Mouse (Mus musculus): Measurements from ENCODE around the gene Bid.
"Not testable (repeated sequence)": the region's sequence is repeated elsewhere in the genome, so short reads cannot be mapped to it uniquely, and the experiment has no call there.

The Bid gene

DNA sequence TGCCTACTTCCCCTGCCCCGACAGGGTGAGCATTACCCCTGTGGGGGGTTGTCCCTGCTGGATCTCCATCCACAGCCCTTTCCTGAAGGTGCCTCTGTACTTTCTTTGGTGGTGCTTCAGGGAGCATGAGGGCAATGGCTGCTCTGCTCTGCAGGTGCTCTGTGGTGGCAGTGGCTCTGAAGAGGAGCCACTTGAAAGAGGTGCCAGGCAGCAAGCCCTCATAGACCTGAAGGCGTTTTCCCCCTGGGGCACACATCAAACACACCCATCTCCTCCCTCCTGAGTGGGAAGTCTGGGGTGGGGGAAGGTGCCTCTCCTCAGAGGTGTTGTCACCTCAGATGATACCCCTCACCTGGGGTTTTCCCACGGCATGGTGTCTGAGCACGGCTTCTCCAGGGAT is 17.5 kb upstream of the Bid start:
- no peak for DNase-seq

DNA sequence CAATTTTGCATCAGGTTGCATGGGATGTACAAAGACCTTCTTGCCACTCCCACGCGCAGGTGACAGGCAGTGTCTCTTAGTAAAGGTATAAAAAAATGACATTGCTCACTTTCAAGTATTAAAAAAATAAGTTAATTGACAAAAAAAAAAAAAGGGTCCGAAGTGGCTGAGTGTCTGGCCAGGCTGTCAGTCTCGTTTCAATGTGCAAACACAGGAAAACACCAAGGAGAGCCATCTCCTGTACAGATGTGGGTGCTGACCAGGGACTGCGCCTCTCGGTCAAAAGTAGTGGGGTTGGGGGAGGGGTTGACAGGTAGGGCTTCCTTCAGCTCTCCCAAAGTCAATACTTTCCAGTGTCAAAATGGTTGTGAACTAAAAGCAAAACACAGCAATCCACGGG is 17.0 kb upstream of the Bid start:
- no peak for DNase-seq

DNA sequence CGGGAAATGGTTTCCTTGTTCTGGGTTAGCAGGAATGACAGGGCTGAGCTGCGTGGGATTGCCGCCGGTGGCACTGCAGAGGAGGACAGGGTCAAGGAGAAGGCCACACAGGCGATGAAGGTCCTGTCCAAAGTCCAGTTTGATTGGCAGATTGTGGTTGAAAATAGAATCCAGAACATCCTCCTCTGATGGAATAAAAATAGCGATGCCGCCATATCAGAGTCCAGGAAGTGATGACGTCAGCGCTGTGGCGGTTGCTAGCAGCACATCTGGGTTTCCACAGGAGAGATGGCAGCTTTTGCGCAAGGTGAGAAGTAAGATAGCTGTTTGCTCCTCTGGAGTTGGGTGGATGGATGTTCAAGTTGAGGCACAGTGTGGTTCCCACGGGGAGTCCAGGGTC is 15.9 kb upstream of the Bid start:
- DNase-seq: peak; percentile 92

- no peak for DNase-seq
These were observed 14.0 kb upstream of the Bid start for GRCm38 (mm10) chr6:120930450-120931306.

- no peak for DNase-seq
These were observed 12.8 kb upstream of the Bid start for GRCm38 (mm10) chr6:120929421-120929820.

- DNase-seq: peak; percentile 96
These were observed 11.1 kb upstream of the Bid start for GRCm38 (mm10) chr6:120927765-120928164.

- DNase-seq: no peak
These were observed 10.2 kb upstream of the Bid start for GRCm38 (mm10) chr6:120926880-120927279.

DNA sequence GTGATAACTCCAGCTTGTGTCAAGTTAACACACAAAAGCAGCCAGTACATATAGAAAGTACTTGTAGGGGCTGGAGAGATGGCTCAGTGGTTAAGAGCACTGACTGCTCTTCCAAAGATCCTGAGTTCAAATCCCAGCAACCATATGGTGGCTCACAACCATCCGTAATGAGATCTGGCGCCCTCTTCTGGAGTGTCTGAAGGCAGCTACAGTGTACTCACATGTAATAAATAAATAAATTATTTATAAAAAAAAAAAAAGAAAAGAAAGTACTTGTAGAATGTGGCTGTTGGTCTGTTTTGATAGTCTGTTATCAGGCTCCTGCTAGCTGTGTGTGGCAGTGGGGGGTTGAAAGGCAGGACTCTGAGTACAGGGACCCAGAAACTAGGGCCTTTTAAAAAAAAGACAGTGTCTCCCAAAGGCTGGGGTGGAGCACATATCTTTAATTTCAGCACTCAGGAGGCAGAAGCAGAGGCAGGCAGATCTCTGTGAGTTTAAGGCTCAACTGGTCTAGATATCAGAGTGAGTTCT is 8.2 kb upstream of the Bid start:
- not testable (repeated sequence) for DNase-seq

DNA sequence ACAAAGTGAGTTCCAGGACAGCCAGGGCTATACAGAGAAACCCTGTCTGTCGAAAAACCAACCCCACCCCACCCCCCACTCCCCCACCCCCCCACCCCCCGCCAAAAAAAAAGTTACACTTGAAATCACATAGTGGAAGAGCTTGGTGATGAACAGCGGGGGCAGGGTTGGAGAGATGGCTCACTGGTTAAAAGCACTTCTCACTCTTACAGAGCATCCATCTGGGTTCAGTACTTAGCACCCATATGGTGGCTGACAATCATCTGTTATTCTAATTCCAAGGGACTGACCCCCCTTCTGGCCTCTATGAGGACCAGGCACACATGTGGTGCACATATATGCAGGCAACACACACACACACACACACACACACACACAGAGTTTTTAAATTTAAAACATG is 1.3 kb upstream of the Bid start:
- DNase-seq: no peak

GRCm38 (mm10) chr6:120916972-120917881 is 574 bp upstream of the Bid start:
- not testable (repeated sequence) for DNase-seq

DNA sequence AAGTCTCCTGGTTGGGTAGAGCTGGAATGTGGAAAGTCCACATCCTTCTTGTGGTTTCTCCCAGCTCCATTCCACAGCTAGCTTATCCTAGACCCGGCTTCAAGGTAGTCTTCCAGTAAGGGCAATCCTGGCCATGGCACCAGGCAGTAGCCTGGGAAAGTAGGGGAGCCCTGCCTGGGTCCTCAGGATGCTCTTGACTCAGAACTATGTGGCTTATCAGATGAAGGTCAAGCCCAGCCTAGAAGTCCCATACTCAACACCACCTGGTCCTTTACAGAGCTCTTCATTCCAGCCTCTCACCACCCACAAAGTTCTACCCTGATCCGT is 1.0 kb downstream of the Bid start:
- DNase-seq: no peak

- DNase-seq: peak; percentile 95
These were observed 1.6 kb downstream of the Bid start for GRCm38 (mm10) chr6:120914911-120915648.

GRCm38 (mm10) chr6:120914533-120914910 is 2.1 kb downstream of the Bid start:
- DNase-seq: no peak

DNA sequence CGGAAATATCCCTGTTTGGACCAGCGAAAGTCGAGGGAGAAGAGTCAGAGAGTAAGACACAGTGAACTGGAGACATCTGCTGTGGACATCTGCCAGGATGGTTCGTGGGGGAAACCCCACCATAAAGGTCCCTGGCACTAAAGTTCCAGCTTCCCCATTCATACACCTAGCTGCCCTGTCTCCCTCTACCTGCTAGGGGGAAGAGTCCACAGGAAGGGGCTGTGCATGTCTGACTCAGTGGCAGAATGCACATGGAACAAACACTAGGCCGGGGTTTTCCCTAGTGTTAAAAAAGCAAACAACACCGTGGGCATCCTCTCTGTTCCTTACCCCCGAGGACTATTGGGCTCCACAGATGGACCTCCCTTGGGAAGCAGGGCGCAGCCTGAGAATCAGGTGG is 2.9 kb downstream of the Bid start:
- DNase-seq: no peak

- no peak for DNase-seq
These were observed 3.7 kb downstream of the Bid start for GRCm38 (mm10) chr6:120912931-120913330.

DNA sequence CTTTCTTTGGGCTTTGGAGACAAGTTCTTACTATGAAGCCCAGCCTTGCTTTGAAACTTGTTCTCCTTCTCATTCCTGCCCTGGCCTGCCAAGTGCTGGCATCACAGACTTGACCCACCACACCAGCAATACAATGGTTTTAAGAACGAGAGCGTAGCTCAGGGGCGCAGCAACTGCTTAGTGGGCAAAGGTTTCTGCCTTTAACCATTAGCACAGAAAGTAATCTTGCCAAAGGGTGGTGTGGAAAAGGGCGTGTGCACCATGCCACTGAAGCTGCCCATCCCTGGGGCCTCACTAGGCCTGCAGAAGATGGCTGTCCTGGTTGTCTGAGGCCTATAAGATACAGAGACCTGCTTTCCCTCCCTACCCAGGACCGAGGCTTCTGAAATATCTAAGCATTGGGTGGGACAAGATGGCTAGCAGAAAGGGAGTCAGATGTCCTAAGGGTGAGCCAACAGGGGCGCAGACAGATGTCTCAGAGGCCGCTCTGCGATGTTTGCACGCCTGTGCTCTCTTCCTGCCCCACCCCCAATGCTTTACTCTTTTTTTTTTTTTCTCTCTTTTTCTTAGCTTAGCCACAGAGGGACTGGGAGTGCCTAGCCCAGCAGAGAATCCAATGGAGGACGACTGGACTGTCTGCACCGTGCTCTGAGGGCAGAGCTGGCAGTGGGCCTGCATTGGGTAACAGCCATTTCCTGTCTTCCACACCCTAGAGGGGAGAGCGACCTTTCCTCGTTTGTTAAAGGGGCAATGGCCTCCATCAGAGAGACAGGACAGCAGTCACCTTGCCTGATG is 5.2 kb downstream of the Bid start:
- no peak for DNase-seq

DNA sequence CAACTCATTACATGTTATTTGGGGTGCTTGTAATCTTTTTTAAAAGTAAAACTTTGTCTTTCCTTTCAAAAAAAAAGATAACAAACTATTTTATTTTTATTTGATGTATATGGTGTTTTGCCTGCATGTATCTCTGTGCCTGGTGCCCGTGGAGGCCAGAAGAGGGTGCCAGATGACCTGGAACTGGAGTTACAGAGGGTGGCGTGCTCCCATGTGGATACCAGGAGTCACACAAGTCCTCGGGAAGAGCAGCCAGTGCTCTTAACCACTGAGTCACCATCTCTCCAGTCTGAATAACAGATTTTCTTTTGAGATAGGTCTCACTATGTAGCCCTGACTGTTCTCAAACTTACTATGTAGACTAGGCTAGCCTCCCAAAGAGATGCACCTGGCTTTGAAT is 7.2 kb downstream of the Bid start:
- DNase-seq: no peak

DNA sequence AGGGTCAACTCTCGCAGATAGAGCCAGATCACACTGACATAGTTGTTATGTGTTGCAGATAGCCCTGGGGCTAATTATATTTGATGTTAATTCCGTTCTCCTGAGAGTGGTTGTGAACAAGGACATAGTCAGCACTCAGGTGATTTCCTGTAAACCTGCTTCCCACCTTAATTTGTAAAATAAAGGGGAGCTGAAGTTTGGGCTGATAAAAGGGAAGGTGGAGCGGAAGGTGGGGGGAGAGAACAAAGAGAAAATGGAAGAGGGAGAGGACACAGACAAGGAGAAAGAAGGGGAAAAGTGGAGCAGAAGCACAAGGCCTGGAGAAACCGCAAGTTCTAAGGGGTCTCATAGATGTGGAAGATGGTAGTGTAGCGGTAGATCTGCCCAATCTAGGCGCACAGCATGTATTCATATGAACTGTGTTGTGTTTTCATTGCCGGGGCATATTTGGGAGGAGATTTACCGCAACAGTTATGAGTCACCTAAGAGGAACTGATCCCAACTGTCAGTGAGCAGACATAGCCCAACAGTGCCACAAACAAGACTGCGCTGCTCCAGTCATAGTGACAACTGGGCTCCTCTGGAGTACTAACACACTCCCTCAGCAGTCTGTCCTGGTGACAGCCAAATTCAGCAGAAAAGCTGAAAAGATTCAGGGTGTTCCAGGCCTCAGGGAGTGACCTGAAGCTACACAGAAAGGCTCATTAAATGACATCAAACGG is 8.6 kb downstream of the Bid start:
- DNase-seq: not testable (repeated sequence)

- no peak for DNase-seq
These were observed 10.1 kb downstream of the Bid start for GRCm38 (mm10) chr6:120906521-120906920.

DNA sequence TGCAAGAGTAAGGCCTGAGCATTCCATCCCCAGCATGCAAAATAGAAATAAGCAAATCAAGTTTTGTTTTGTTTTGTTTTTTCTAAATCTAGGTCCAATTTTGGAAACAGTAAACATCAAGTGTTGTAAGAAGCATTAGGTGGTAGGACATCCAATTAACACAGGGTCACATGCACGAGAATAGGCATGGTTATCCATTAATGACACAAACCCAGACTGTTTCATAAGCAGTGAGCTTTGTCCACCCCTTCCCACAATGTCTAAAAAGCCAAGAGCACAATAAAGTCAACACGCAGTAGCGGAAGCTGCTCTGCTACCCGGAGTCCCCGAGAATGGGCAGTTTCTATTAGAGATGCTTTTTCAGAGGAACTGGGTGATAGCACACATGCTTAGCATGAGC is 11.5 kb downstream of the Bid start:
- no peak for DNase-seq

- no peak for DNase-seq
These were observed 12.7 kb downstream of the Bid start for GRCm38 (mm10) chr6:120903961-120904360.

Measured in heart, adult 11 months (tissue).